Mouse (Mus musculus): Measurements from ENCODE around the gene Pik3cg.
"Not testable (repeated sequence)": the region's sequence is repeated elsewhere in the genome, so short reads cannot be mapped to it uniquely, and the experiment has no call there.

Gene Pik3cg

GRCm38 (mm10) chr12:32207948-32208891 lies at the start of gene Pik3cg:
Gene Pik3cg (minus strand): TSS chr12:32208659.
- DNase-seq = peak; percentile 14

GRCm38 (mm10) chr12:32248483-32248882 lies 40.0 kb upstream of the Pik3cg start:
- no peak for DNase-seq

GRCm38 (mm10) chr12:32245566-32246233 lies 37.2 kb upstream of the Pik3cg start:
- peak; percentile 23 for DNase-seq

GRCm38 (mm10) chr12:32243586-32243985 lies 35.1 kb upstream of the Pik3cg start:
- DNase-seq = no peak

- DNase-seq = not testable (repeated sequence)
Observed at GRCm38 (mm10) chr12:32239134-32239533, 30.7 kb upstream of the Pik3cg start.

GRCm38 (mm10) chr12:32238433-32238832 lies 30.0 kb upstream of the Pik3cg start:
- DNase-seq = peak; percentile 8

GRCm38 (mm10) chr12:32237839-32238238 lies 29.4 kb upstream of the Pik3cg start:
- DNase-seq = no peak

GRCm38 (mm10) chr12:32237139-32237538 lies 28.7 kb upstream of the Pik3cg start:
- DNase-seq = no peak

GRCm38 (mm10) chr12:32236450-32236849 lies 28.0 kb upstream of the Pik3cg start:
- no peak for DNase-seq

GRCm38 (mm10) chr12:32233871-32234270 lies 25.4 kb upstream of the Pik3cg start:
- DNase-seq = no peak

GRCm38 (mm10) chr12:32231398-32231797 lies 22.9 kb upstream of the Pik3cg start:
- DNase-seq = no peak

- DNase-seq = no peak
Observed at GRCm38 (mm10) chr12:32223629-32224028, 15.2 kb upstream of the Pik3cg start.

GRCm38 (mm10) chr12:32222758-32223385 lies 14.4 kb upstream of the Pik3cg start:
- no peak for DNase-seq

GRCm38 (mm10) chr12:32220387-32220786 lies 11.9 kb upstream of the Pik3cg start:
- no peak for DNase-seq

GRCm38 (mm10) chr12:32215143-32215542 lies 6.7 kb upstream of the Pik3cg start:
- no peak for DNase-seq

GRCm38 (mm10) chr12:32212702-32213101 lies 4.2 kb upstream of the Pik3cg start:
- DNase-seq = no peak

- no peak for DNase-seq
Observed at GRCm38 (mm10) chr12:32212156-32212555, 3.7 kb upstream of the Pik3cg start.

GRCm38 (mm10) chr12:32211257-32211656 lies 2.8 kb upstream of the Pik3cg start:
- no peak for DNase-seq

- DNase-seq = no peak
Observed at GRCm38 (mm10) chr12:32208951-32209350, 492 bp upstream of the Pik3cg start.

GRCm38 (mm10) chr12:32207141-32207540 lies 1.3 kb downstream of the Pik3cg start:
- no peak for DNase-seq

GRCm38 (mm10) chr12:32203695-32204094 lies 4.8 kb downstream of the Pik3cg start:
- no peak for DNase-seq

- no peak for DNase-seq
Observed at GRCm38 (mm10) chr12:32202583-32202982, 5.9 kb downstream of the Pik3cg start.

- DNase-seq = no peak
Observed at GRCm38 (mm10) chr12:32201932-32202331, 6.5 kb downstream of the Pik3cg start.

Data from right cerebral cortex, adult 18-20 months (tissue).